Mouse (Mus musculus) MEL (cell line): ENCODE results near the gene Nme3. TPM values are rescaled to one million over a fixed set of nuclear protein-coding genes. Genes with fewer than 3 reads are reported as not detected.

Experiments
- DNase-seq: peaks from one replicate; pipeline ENCODE4 v3.0.0; 2011; ENCODE audit warnings: low read depth, low spot score
- H3K27ac ChIP-seq: 2 replicates; pipeline ENCODE4 v1.5.1; 2012; ENCODE audit warnings: low read depth, mild to moderate bottlenecking, control low read depth, low read length, moderate library complexity; ENCODE audit not compliant: control insufficient read depth
- H3K27me3 ChIP-seq, 2 experiments: fragments of 150-350 bp in 1 of 2; sonication (generic) in 1 of 2; 2 replicates each; pipeline ENCODE4 v1.6.1; 2012; ENCODE audit warnings: low read length in 2 of 2, mild to moderate bottlenecking in 2 of 2, improper control_type of control experiment in 1 of 2, moderate library complexity in 1 of 2; ENCODE audit not compliant: insufficient read depth in 2 of 2, control insufficient read depth in 1 of 2
- H3K36me3 ChIP-seq, 2 experiments: 2 replicates each; pipeline ENCODE4 v1.6.1; 2012 to 2014; ENCODE audit warnings: low read length in 2 of 2, improper control_type of control experiment in 1 of 2, inconsistent platforms in 1 of 2, mild to moderate bottlenecking in 1 of 2; ENCODE audit not compliant: insufficient read depth in 2 of 2, control insufficient read depth in 1 of 2
- H3K4me1 ChIP-seq, 2 experiments: fragments of 150-350 bp in 1 of 2; sonication (generic) in 1 of 2; 2 replicates each; pipeline ENCODE4 v1.6.1; 2012; ENCODE audit warnings: low read length in 2 of 2, improper control_type of control experiment in 1 of 2, mild to moderate bottlenecking in 1 of 2; ENCODE audit not compliant: insufficient read depth in 2 of 2, control insufficient read depth in 1 of 2
- H3K4me3 ChIP-seq, 2 experiments: fragments of 150-350 bp in 1 of 2; sonication (generic) in 1 of 2; 2 replicates each; pipeline ENCODE4 v1.5.1; 2012; ENCODE audit warnings: low read depth in 2 of 2, low read length in 2 of 2, mild to moderate bottlenecking in 2 of 2, moderate library complexity in 2 of 2, control low read depth in 1 of 2, improper control_type of control experiment in 1 of 2; ENCODE audit not compliant: control insufficient read depth in 1 of 2, insufficient read depth in 1 of 2
- H3K79me2 ChIP-seq: 2 replicates; pipeline ENCODE4 v1.6.1; 2012; ENCODE audit warnings: mild to moderate bottlenecking, low read length, moderate library complexity; ENCODE audit not compliant: control insufficient read depth, poor library complexity, insufficient read depth
- H3K9ac ChIP-seq: 2 replicates; pipeline ENCODE4 v1.6.1; 2012; ENCODE audit warnings: low read depth, mild to moderate bottlenecking, control low read depth, low read length, moderate library complexity; ENCODE audit not compliant: control insufficient read depth, poor library complexity, severe bottlenecking
- H3K9me3 ChIP-seq: fragments of 150-350 bp; sonication (generic); replicated peaks from 2 replicates; pipeline ENCODE4 v1.6.1; 2012; ENCODE audit warnings: mild to moderate bottlenecking, low read length, improper control_type of control experiment, moderate library complexity; ENCODE audit not compliant: insufficient read depth
- EP300 ChIP-seq, 2 experiments: IDR thresholded peaks; 2 replicates each; pipeline ENCODE4 v1.6.1; 2011; ENCODE audit warnings: improper control_type of control experiment in 2 of 2, low read length in 2 of 2, low read depth in 1 of 2, mild to moderate bottlenecking in 1 of 2
- GABPA ChIP-seq: IDR thresholded peaks from 2 replicates; pipeline ENCODE4 v1.6.1; 2012; ENCODE audit warnings: low read depth, mild to moderate bottlenecking, inconsistent platforms, low read length, improper control_type of control experiment, moderate library complexity
- GATA1 ChIP-seq: IDR thresholded peaks from 2 replicates; pipeline ENCODE4 v1.6.1; 2011; ENCODE audit warnings: low read depth, low read length, improper control_type of control experiment
- JUND ChIP-seq: IDR thresholded peaks from 2 replicates; pipeline ENCODE4 v1.6.1; 2011; ENCODE audit warnings: low read depth, mild to moderate bottlenecking, improper control_type of control experiment, low read length
- KAT2A ChIP-seq: conservative IDR thresholded peaks from 2 replicates; pipeline ENCODE4 v1.6.1; 2012; ENCODE audit warnings: low read depth, low read length, improper control_type of control experiment, inconsistent platforms
- MEF2A ChIP-seq: IDR thresholded peaks from 2 replicates; pipeline ENCODE4 v1.6.1; 2014; ENCODE audit warnings: low read depth, mild to moderate bottlenecking, inconsistent platforms, low read length, improper control_type of control experiment; ENCODE audit not compliant: poor library complexity, insufficient replicate concordance, severe bottlenecking; ENCODE audit errors: extremely low read depth
- MXI1 ChIP-seq: IDR thresholded peaks from 2 replicates; pipeline ENCODE4 v1.6.1; 2011; ENCODE audit warnings: mild to moderate bottlenecking, low read depth, low read length, improper control_type of control experiment
- MYB ChIP-seq: IDR thresholded peaks from 2 replicates; pipeline ENCODE4 v1.6.1; 2011; ENCODE audit warnings: mild to moderate bottlenecking, low read depth, low read length, improper control_type of control experiment
- MYC ChIP-seq: IDR thresholded peaks from 2 replicates; pipeline ENCODE4 v1.6.1; 2011; ENCODE audit warnings: low read depth, mild to moderate bottlenecking, low read length, improper control_type of control experiment, moderate library complexity
- NELFE ChIP-seq: IDR thresholded peaks from 2 replicates; pipeline ENCODE4 v1.6.1; 2011; ENCODE audit warnings: low read depth, low read length, improper control_type of control experiment
- NRF1 ChIP-seq: IDR thresholded peaks from 2 replicates; pipeline ENCODE4 v1.6.1; 2014; ENCODE audit warnings: low read depth, mild to moderate bottlenecking, inconsistent platforms, low read length, improper control_type of control experiment, moderate library complexity; ENCODE audit not compliant: poor library complexity, insufficient read depth, severe bottlenecking
- POLR2A ChIP-seq, 2 experiments: IDR thresholded peaks; 2 replicates each; pipeline ENCODE4 v1.6.1; 2011 to 2012; ENCODE audit warnings: low read length in 2 of 2, mild to moderate bottlenecking in 2 of 2, control low read depth in 1 of 2, improper control_type of control experiment in 1 of 2, low read depth in 1 of 2, moderate library complexity in 1 of 2; ENCODE audit not compliant: control insufficient read depth in 1 of 2, insufficient read depth in 1 of 2, poor library complexity in 1 of 2
- POLR2AphosphoS2 ChIP-seq: IDR thresholded peaks from 2 replicates; pipeline ENCODE4 v1.6.1; 2011; ENCODE audit warnings: low read length, improper control_type of control experiment
- POLR2AphosphoS5 ChIP-seq: IDR thresholded peaks from 2 replicates; pipeline ENCODE4 v1.6.1; 2012; ENCODE audit warnings: low read depth, borderline replicate concordance, mild to moderate bottlenecking, inconsistent platforms, low read length, moderate library complexity, mixed read lengths
- RAD21 ChIP-seq: IDR thresholded peaks from 2 replicates; pipeline ENCODE4 v1.6.1; 2011; ENCODE audit warnings: mild to moderate bottlenecking, low read depth, low read length, improper control_type of control experiment
- RCOR1 ChIP-seq: IDR thresholded peaks from 2 replicates; pipeline ENCODE4 v1.6.1; 2012; ENCODE audit warnings: low read depth, mild to moderate bottlenecking, inconsistent platforms, low read length, improper control_type of control experiment
- SIN3A ChIP-seq: IDR thresholded peaks from 2 replicates; pipeline ENCODE4 v1.6.1; 2012; ENCODE audit warnings: low read length, improper control_type of control experiment, inconsistent platforms
- SMC3 ChIP-seq: IDR thresholded peaks from 2 replicates; pipeline ENCODE4 v1.6.1; 2011; ENCODE audit warnings: low read depth, low read length, improper control_type of control experiment
- TAL1 ChIP-seq: IDR thresholded peaks from 2 replicates; pipeline ENCODE4 v1.6.1; 2012; ENCODE audit warnings: mild to moderate bottlenecking, inconsistent platforms, low read length, moderate library complexity, mixed read lengths
- TBP ChIP-seq: IDR thresholded peaks from 2 replicates; pipeline ENCODE4 v1.8.0; 2011; ENCODE audit warnings: low read depth, low read length, improper control_type of control experiment
- UBTF ChIP-seq: IDR thresholded peaks from 2 replicates; pipeline ENCODE4 v1.6.1; 2012; ENCODE audit warnings: low read depth, mild to moderate bottlenecking, inconsistent platforms, low read length, improper control_type of control experiment, moderate library complexity, borderline replicate concordance; ENCODE audit not compliant: insufficient read depth
- USF1 ChIP-seq: IDR thresholded peaks from 2 replicates; pipeline ENCODE4 v1.6.1; 2014; ENCODE audit warnings: low read depth, mild to moderate bottlenecking, inconsistent platforms, low read length, improper control_type of control experiment, moderate library complexity
- ZC3H11A ChIP-seq: IDR thresholded peaks from 2 replicates; pipeline ENCODE4 v1.6.1; 2012; ENCODE audit warnings: low read depth, mild to moderate bottlenecking, inconsistent platforms, low read length, improper control_type of control experiment
- ZMIZ1 ChIP-seq: IDR thresholded peaks from 2 replicates; pipeline ENCODE4 v1.6.1; 2012; ENCODE audit warnings: low read depth, mild to moderate bottlenecking, inconsistent platforms, low read length, improper control_type of control experiment, moderate library complexity
- ZNF384 ChIP-seq: IDR thresholded peaks from 2 replicates; pipeline ENCODE4 v1.6.1; 2012; ENCODE audit warnings: low read depth, mild to moderate bottlenecking, inconsistent platforms, low read length, improper control_type of control experiment
- polyA plus RNA-seq, 2 experiments: library from polyadenylated mRNA; stranded (reverse) in 1 of 2; unstranded in 1 of 2; fragments of >175 nt in 1 of 2; fragments of >200 nt in 1 of 2; gene quantifications; 2 replicates each; pipeline versions ENCODE4 v1.2.1 to v1.2.4; 2012; ENCODE audit warnings: low replicate concordance in 2 of 2, low read depth in 1 of 2; ENCODE audit not compliant: insufficient read length in 2 of 2, insufficient read depth in 1 of 2, missing spikeins in 1 of 2
- total RNA-seq: library from RNA; depleted of rRNA; stranded (reverse); fragments of 300-350 nt; gene quantifications from 2 replicates; pipeline ENCODE4 v1.2.3, GENCODE M21; 2012

The Nme3 gene
- total and polyA plus RNA-seq, 3 experiments: 22.1 to 24.4 TPM; not detected in 1

DNA sequence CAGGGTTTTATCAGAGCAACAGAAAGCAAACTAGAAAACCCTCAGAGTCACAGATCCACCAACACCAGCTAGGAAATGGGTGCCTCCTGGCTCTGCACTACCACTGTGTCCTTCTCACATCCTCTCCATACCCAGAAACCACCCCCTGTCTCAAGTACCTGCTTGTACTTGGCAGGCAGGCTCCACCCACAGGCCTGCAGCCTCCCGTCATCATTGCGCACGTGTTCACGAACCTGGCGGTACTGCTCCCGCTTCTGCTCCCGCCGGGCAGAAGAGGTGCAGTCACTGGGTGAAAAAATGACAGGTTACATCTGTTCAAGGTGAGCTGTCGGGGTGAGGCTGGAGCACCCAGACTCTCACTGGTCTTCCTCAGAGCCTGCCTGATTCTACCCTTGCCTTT lies 7.5 kb downstream of the Nme3 start:
- Histone ChIP-seq H3K4me3 (no peak overlapping the region), H3K27ac (no peak overlapping the region), H3K79me2 (no peaks in the 10 kb centered on the region), H3K4me1 (peaks cover 2 to 7% of the 10 kb centered on the region in 2 experiments; a peak in 3 of 4 replicates), H3K36me3 (peaks cover 2 to 9% of the 10 kb centered on the region in 2 experiments), H3K9me3 (no peaks in the 10 kb centered on the region), H3K9ac (no peak overlapping the region), H3K27me3 (no peaks in the 10 kb centered on the region)
- no peak for DNase-seq
- TF ChIP-seq USF1 (no peak), RCOR1 (no peak), ZMIZ1 (no peak), UBTF (no peak), JUND (no peak), SMC3 (no peak), SIN3A (no peak), ZNF384 (no peak), MYC (no peak), TBP (no peak), GATA1 (no peak), ZC3H11A (no peak), POLR2AphosphoS2 (no peak), RAD21 (no peak), NELFE (no peak), MXI1 (no peak), GABPA (no peak), NRF1 (no peak)

DNA sequence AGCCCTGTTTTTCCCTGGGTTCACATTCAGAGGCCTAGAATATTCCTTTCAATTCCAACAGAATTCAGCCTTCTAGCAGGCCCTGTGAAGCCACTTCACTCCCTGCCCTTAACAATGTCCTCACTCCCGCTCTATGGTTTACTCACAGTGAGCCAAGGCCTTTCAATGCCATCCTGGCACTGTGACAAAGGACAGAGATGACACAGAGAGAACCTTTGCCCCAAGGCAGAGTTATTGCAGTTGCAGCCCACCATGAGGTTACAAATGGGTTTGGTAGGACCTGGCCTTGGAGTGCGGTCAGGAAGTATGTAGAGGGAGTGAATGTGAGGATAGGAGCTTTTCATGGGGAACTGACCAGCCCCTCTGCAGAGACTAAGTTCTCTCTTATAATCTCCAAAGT lies 11.3 kb downstream of the Nme3 start:
- Histone ChIP-seq H3K4me3 (no peak overlapping the region), H3K27ac (no peak overlapping the region), H3K4me1 (peaks cover 2 to 5% of the 10 kb centered on the region in 2 experiments; a peak in 3 of 4 replicates), H3K9me3 (no peaks in the 10 kb centered on the region)
- TF ChIP-seq NELFE: no peak
- TF ChIP-seq MEF2A: no peak
- no peak for TF ChIP-seq KAT2A
- TF ChIP-seq EP300 (IDR thresholded peaks at IDR 0.05; ENCODE audit: low read depth in 1 of 2, low read length in 2 of 2): no peak
- no peak for TF ChIP-seq TAL1
- TF ChIP-seq MXI1: no peak
- no peak for TF ChIP-seq MYB
- no peak for TF ChIP-seq SIN3A
- no peak for TF ChIP-seq POLR2AphosphoS2
- TF ChIP-seq POLR2AphosphoS5: no peak
- TF ChIP-seq ZC3H11A: no peak
- no peak for TF ChIP-seq JUND
- no peak for TF ChIP-seq POLR2A (IDR thresholded peaks at IDR 0.05; ENCODE audit: control insufficient read depth in 1 of 2, insufficient read depth in 1 of 2, low read depth in 1 of 2, low read length in 2 of 2, poor library complexity in 1 of 2)
- TF ChIP-seq, all 39 proteins: peak for 0
- Histone ChIP-seq H3K79me2 (no peaks in the 10 kb centered on the region), H3K9ac (no peak overlapping the region), H3K27me3 (no peaks in the 10 kb centered on the region), H3K36me3 (peaks cover 6 to 12% of the 10 kb centered on the region in 2 experiments)
- no peak for DNase-seq
